Mouse (Mus musculus) hindbrain, embryonic 10.5 days (tissue): ENCODE results near the gene Clcnkb. TPM values are rescaled to one million over a fixed set of nuclear protein-coding genes. Genes with fewer than 3 reads are reported as not detected.

Experiments
- DNase-seq: peaks from one replicate; pipeline ENCODE4 v3.0.0-alpha.2; 2017; ENCODE audit warnings: low spot score
- H3K27ac ChIP-seq: fragments of 300-500 bp; sonication (generic); 2 replicates; pipeline ENCODE4 v1.5.1; 2016; ENCODE audit warnings: mild to moderate bottlenecking, moderate library complexity
- H3K27me3 ChIP-seq: fragments of 300-500 bp; sonication (generic); 2 replicates; pipeline ENCODE4 v1.6.1; 2016; ENCODE audit warnings: mild to moderate bottlenecking; ENCODE audit not compliant: poor library complexity, insufficient read depth, severe bottlenecking
- H3K36me3 ChIP-seq: fragments of 300-500 bp; sonication (generic); 2 replicates; pipeline ENCODE4 v1.6.1; 2016; ENCODE audit warnings: mild to moderate bottlenecking, moderate library complexity
- H3K4me1 ChIP-seq: fragments of 300-500 bp; sonication (generic); replicated peaks from 2 replicates; pipeline ENCODE4 v1.6.1; 2016; ENCODE audit warnings: mild to moderate bottlenecking
- H3K4me3 ChIP-seq: fragments of 300-500 bp; sonication (generic); 2 replicates; pipeline ENCODE4 v1.5.1; 2016; ENCODE audit warnings: mild to moderate bottlenecking, moderate library complexity
- H3K9me3 ChIP-seq: fragments of 300-500 bp; sonication (generic); 2 replicates; pipeline ENCODE4 v1.6.1; 2016; ENCODE audit warnings: mild to moderate bottlenecking, moderate library complexity
- WGBS: fragments of 180-500 bp; shearing (Covaris S2); methylation state at CpG from one replicate; pipeline ENCODE4 v1.1.7; 2016; 5-methylcytosine and 5-hydroxymethylcytosine counted together
- polyA plus RNA-seq: library from polyadenylated mRNA; unstranded; fragments of >200 nt; fragmentation: Nextera tagmentation; extraction: Ambion mirVana; gene quantifications from 2 replicates; pipeline ENCODE4 v1.2.1, GENCODE M21; 2016

Gene Clcnkb
- polyA plus RNA-seq, 1 experiment from 2014 or later: not detected

- Histone ChIP-seq H3K4me1 (0 out of 2 replicates have a peak, but pooled peaks cover 8% of the 10 kb centered on the region), H3K36me3 (no peaks in the 10 kb centered on the region), H3K9me3 (no peaks in the 10 kb centered on the region), H3K27me3 (peaks cover 22% of the 10 kb centered on the region; the same call in 1 of the 2 replicates), H3K4me3 (no peak overlapping the region), H3K27ac (no peak overlapping the region)
- no peak for DNase-seq
- 18% methylated on average over 22 of the region's 22 CpGs for WGBS
Observed at GRCm38 (mm10) chr4:141411430-141411992, 4.3 kb downstream of the Clcnkb start.

- Histone ChIP-seq H3K27ac (no peak overlapping the region), H3K4me3 (no peak overlapping the region), H3K27me3 (peaks cover 46% of the 10 kb centered on the region), H3K9me3 (no peaks in the 10 kb centered on the region), H3K4me1 (peaks cover 18% of the 10 kb centered on the region; the same call in 1 of the 2 replicates), H3K36me3 (no peaks in the 10 kb centered on the region)
- WGBS: 79% methylated on average over 3 of the region's 3 CpGs
- DNase-seq: no peak
Observed at GRCm38 (mm10) chr4:141408577-141408976, 7.2 kb downstream of the Clcnkb start.

- H3K4me3 ChIP-seq: no peak overlapping the region
- H3K9me3 ChIP-seq: no peaks in the 10 kb centered on the region
- H3K27me3 ChIP-seq: peaks cover 46% of the 10 kb centered on the region
- H3K27ac ChIP-seq: no peak overlapping the region
- WGBS: 47% methylated on average over 14 of the region's 14 CpGs
- peak; percentile 33 for DNase-seq
- H3K4me1 ChIP-seq: peaks cover 21% of the 10 kb centered on the region; the same call in 1 of the 2 replicates
- H3K36me3 ChIP-seq: no peaks in the 10 kb centered on the region
Observed at GRCm38 (mm10) chr4:141406516-141407299, 9.1 kb downstream of the Clcnkb start.

- Histone ChIP-seq H3K9me3 (no peaks in the 10 kb centered on the region), H3K4me1 (peaks cover 16% of the 10 kb centered on the region), H3K27ac (no peak overlapping the region), H3K27me3 (peaks cover 34% of the 10 kb centered on the region), H3K36me3 (no peaks in the 10 kb centered on the region), H3K4me3 (no peak overlapping the region)
- 93% methylated on average over 3 of the region's 3 CpGs for WGBS
- DNase-seq: no peak
Observed at GRCm38 (mm10) chr4:141405314-141405622, 10.5 kb downstream of the Clcnkb start.

GRCm38 (mm10) chr4:141404518-141405313 lies 11.1 kb downstream of the Clcnkb start:
- peaks cover 33% of the 10 kb centered on the region for H3K27me3 ChIP-seq
- 14% methylated on average over 15 of the region's 15 CpGs for WGBS

GRCm38 (mm10) chr4:141400171-141400570 lies 15.6 kb downstream of the Clcnkb start:
- Histone ChIP-seq H3K36me3 (no peaks in the 10 kb centered on the region), H3K27me3 (peaks cover 38% of the 10 kb centered on the region), H3K4me1 (peaks cover 22% of the 10 kb centered on the region), H3K4me3 (no peak overlapping the region), H3K27ac (no peak overlapping the region), H3K9me3 (no peaks in the 10 kb centered on the region)
- DNase-seq: no peak
- 87% methylated on average over 15 of the region's 15 CpGs for WGBS

More at GRCm38 (mm10) chr4:141404518-141405313, 11.1 kb downstream of the Clcnkb start:
- H3K27ac ChIP-seq: no peak overlapping the region
- no peaks in the 10 kb centered on the region for H3K36me3 ChIP-seq
- peak; percentile 89 for DNase-seq
- no peak overlapping the region for H3K4me3 ChIP-seq
- peaks cover 16% of the 10 kb centered on the region for H3K4me1 ChIP-seq
- no peaks in the 10 kb centered on the region for H3K9me3 ChIP-seq

- H3K9me3 ChIP-seq: no peaks in the 10 kb centered on the region
- H3K36me3 ChIP-seq: no peaks in the 10 kb centered on the region
- H3K4me3 ChIP-seq: no peak within 1 kb of the TSS
- DNase-seq: no peak
- peaks cover 43% of the 10 kb centered on the region for H3K27me3 ChIP-seq
- H3K27ac ChIP-seq: peak within 1 kb of the TSS; percentile 1; the same call in 1 of the 2 replicates
- 70% methylated on average over 12 of the region's 12 CpGs for whole genome bisulfite sequencing
- peaks cover 19% of the 10 kb centered on the region for H3K4me1 ChIP-seq
Observed at GRCm38 (mm10) chr4:141398545-141398944, 17.3 kb downstream of the Clcnkb start, which contains the start of gene Clcnka. Gene Clcnka, minus strand, starts transcription at chr4:141398724.

- no peak for DNase-seq
- Histone ChIP-seq H3K27me3 (peaks cover 41% of the 10 kb centered on the region), H3K9me3 (no peaks in the 10 kb centered on the region), H3K36me3 (no peaks in the 10 kb centered on the region), H3K4me1 (peaks cover 16% of the 10 kb centered on the region), H3K4me3 (no peak overlapping the region), H3K27ac (0 out of 2 replicates have a peak overlapping the region, but pooled peaks have one; percentile 1)
- WGBS: 79% methylated on average over 12 of the region's 12 CpGs
Observed at GRCm38 (mm10) chr4:141397861-141398260, 18.0 kb downstream of the Clcnkb start.

- Histone ChIP-seq H3K36me3 (no peaks in the 10 kb centered on the region), H3K27ac (no peak overlapping the region), H3K27me3 (peaks cover 46% of the 10 kb centered on the region), H3K4me1 (peaks cover 22% of the 10 kb centered on the region), H3K4me3 (peak overlapping the region; percentile 11; the same call in 1 of the 2 replicates), H3K9me3 (no peaks in the 10 kb centered on the region)
- WGBS: 19% methylated on average over 16 of the region's 16 CpGs
- DNase-seq: no peak
Observed at GRCm38 (mm10) chr4:141394751-141395150, 21.1 kb downstream of the Clcnkb start.

- DNase-seq: no peak
- H3K27ac ChIP-seq: no peak overlapping the region
- H3K9me3 ChIP-seq: no peaks in the 10 kb centered on the region
- peaks cover 36% of the 10 kb centered on the region for H3K27me3 ChIP-seq
- peaks cover 24% of the 10 kb centered on the region for H3K4me1 ChIP-seq
- 73% methylated on average over 12 of the region's 12 CpGs for WGBS
- H3K4me3 ChIP-seq: no peak overlapping the region
- H3K36me3 ChIP-seq: no peaks in the 10 kb centered on the region
Observed at GRCm38 (mm10) chr4:141391293-141391692, 24.5 kb downstream of the Clcnkb start.

GRCm38 (mm10) chr4:141389366-141390150 lies 26.3 kb downstream of the Clcnkb start:
- no peaks in the 10 kb centered on the region for H3K9me3 ChIP-seq
- H3K4me1 ChIP-seq: peaks cover 25% of the 10 kb centered on the region
- peaks cover 27% of the 10 kb centered on the region for H3K27me3 ChIP-seq
- H3K36me3 ChIP-seq: no peaks in the 10 kb centered on the region
- DNase-seq: no peak
- WGBS: 74% methylated on average over 18 of the region's 18 CpGs
- no peak overlapping the region for H3K27ac ChIP-seq
- no peak overlapping the region for H3K4me3 ChIP-seq

GRCm38 (mm10) chr4:141387933-141388332 lies 27.9 kb downstream of the Clcnkb start:
- no peak overlapping the region for H3K27ac ChIP-seq
- peaks cover 33% of the 10 kb centered on the region for H3K4me1 ChIP-seq
- no peaks in the 10 kb centered on the region for H3K36me3 ChIP-seq
- H3K27me3 ChIP-seq: peaks cover 30% of the 10 kb centered on the region
- DNase-seq: no peak
- WGBS: 64% methylated on average over 5 of the region's 5 CpGs
- H3K4me3 ChIP-seq: no peak overlapping the region
- H3K9me3 ChIP-seq: no peaks in the 10 kb centered on the region
